Mouse (Mus musculus) lung, postnatal 0 days (tissue): Measurements from ENCODE around the gene Iqcf3.

ENCODE experiments used
- CTCF ChIP-seq: IDR thresholded peaks from 2 replicates; pipeline ENCODE4 v1.5.1; 2016; ENCODE audit warnings: antibody characterized with exemption, mild to moderate bottlenecking
- EP300 ChIP-seq: IDR thresholded peaks from 2 replicates; pipeline ENCODE4 v1.6.1; 2016; ENCODE audit warnings: antibody characterized with exemption, mild to moderate bottlenecking, control low read depth

- TF ChIP-seq CTCF = peak; percentile 90
- TF ChIP-seq EP300 = no peak
Observed at GRCm38 (mm10) chr9:106531833-106532232, 29.6 kb downstream of the Iqcf3 start.
